Mouse (Mus musculus) megakaryocyte-erythroid progenitor cell, adult 5-6 weeks (primary cell): ENCODE measurements around the gene Ralgapa2. TPM values are rescaled to one million over a fixed set of nuclear protein-coding genes. Genes with fewer than 3 reads are reported as not detected.
A peak's percentile ranks its signal among the peaks of the same experiment; 100 is the strongest.

Source experiments
- ATAC-seq: replicated peaks from 2 replicates; pipeline ENCODE4 v1.8.0; 2016; ENCODE audit warnings: mild to moderate bottlenecking, inconsistent platforms; ENCODE audit not compliant: severe bottlenecking, poor library complexity, low FRiP score, low TSS enrichment
- total RNA-seq, 2 experiments: library from RNA; stranded (forward) in 1 of 2; stranded (reverse) in 1 of 2; fragments of 200-1000, 215-1000 nt in 1 of 2; fragments of >200 nt in 1 of 2; fragmentation: Nextera tagmentation in 1 of 2; gene quantifications; 2 replicates each; pipeline ENCODE4 v1.2.3; 2014 to 2017

Ralgapa2 gene
- total RNA-seq, 2 experiments from 2014 or later, result 11.4 to 27.1 TPM

DNA sequence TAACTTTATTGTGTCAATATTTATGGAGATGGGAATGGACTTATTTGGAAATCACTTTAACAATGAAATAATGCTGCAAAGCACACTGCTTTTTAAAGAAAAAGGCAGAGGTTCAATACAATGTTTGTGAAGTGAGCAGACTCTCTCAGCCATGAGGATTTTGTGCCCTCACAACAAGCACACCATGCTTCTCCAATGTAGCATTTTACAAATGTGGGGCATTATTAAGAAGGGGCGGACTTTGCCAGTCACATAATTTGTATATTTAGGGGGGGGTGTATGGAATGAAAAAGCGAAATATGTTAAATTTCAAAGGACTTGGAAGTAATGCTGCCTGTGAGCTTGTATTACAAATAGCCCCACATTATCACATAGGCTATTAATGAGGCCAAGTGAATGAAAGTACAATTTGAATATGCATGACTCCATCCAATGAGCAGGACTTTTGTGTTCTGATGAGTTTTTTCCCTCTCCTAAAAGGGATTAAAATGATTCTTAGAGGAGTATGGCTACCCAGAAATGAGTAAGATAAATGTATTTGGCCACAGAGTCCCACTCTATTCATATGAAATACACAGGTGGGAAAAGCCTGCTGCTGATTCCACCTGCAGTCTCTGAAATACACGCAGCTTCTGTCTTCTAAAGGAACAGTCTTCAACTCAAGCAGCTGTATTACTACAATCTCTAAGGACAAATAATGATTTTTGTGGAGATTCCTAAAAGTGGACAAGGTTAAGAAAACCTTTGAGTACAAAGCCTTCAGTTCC lies 187.8 kb downstream of the Ralgapa2 start:
- ATAC-seq, result no peak

GRCm38 (mm10) chr2:146323528-146323927 lies 188.6 kb downstream of the Ralgapa2 start:
- ATAC-seq, result no peak

- ATAC-seq, result no peak
Observed at GRCm38 (mm10) chr2:146322770-146323169, 189.4 kb downstream of the Ralgapa2 start.

- no peak for ATAC-seq
Observed at GRCm38 (mm10) chr2:146322019-146322418, 190.1 kb downstream of the Ralgapa2 start.

DNA sequence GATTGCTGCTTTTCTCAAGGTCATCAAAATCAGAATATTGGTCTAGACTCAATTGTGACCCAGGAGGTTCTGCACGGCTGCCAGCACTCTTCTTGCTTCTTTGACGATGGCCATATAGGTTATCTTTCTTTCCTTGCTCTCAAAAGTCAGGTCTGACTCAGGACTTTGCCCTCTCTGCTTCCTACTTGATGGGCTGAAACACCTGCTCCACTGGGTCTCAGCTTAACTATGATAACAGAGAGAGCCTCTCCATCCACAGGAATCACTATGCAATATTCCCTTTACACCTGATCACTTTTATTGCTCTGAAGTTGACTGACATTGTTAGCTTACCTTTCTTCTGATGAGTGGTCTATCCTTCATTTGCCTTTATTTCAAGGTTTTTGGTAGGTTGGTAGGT lies 191.5 kb downstream of the Ralgapa2 start:
- no peak for ATAC-seq

DNA sequence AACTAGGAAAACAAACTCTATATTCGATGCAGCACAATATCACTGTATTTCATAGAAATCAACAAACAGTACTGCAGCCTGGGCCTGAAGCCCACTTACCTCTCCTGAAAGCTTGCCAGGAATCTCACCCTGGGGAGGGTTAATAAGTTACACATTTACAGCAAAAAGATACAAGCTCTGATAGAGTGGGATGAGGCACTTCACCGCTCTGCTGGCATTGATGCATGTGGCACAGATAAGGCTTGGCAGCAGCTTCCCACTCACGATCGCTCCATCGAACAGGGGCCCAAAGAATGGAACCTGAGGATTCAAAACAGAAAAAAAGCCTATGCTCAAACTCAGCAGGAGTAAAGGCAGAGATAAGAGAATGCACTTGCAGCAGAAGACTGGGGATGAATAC lies 197.4 kb downstream of the Ralgapa2 start:
- ATAC-seq, result peak; percentile 49; the same call in 1 of the 2 replicates

DNA sequence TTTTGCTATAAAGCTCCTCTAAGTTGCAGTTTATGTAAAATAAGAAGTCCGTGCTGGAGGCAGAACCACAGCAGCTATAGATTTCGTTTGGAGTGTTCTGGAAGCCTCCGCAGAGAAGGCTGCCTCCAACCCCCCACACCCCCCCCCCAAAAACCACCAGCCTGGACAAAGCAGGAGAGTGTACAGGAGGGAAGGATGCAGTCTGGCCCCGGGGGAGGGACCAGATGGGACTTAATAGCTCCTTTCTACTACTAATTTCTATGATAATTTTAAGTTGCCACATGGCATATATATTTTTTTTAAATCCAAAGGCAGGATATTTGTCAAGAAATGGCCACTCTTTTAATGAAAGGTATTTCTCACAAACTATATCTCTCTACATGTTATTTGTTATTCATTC lies 198.3 kb downstream of the Ralgapa2 start:
- ATAC-seq, result no peak

DNA sequence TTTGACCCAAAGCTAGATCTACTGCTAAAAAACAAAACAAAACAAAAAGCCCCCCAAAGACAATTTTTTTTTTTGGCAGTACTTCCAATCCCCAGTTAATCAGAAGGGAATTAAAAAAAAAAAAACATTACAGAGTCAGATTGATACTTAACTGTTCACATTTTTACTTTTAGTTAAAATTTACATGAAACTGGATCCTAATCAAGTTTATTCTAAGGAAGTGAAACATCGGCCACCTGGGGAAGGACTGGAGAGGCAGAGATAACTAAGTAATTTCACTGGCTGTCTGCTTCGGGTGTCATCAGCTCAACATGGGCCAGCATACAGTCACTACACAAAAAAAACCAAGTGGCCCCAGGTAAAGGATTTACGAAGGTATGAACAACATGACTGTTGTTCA lies 201.4 kb downstream of the Ralgapa2 start:
- ATAC-seq, result no peak

DNA sequence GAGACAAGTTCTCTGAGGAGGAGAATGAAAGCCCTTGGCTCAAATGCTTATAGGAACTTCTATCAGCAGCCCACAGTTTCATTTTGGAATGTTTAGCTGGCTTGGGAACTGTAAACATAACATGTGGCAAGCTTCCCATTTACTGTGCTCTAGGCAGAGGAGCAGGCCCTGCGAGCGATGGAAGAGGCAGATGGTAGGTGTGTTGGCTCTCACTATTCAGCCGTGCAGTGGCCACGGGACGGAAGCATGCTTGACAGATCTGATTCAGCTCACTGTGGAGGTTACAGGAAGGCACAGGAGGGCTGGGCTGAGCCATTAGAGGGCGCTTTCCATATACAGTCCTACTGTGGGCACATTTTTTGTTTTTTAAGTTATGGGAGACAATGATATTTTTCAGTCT lies 201.9 kb downstream of the Ralgapa2 start:
- ATAC-seq, result peak; percentile 84

- no peak for ATAC-seq
Observed at GRCm38 (mm10) chr2:146309413-146309812, 202.7 kb downstream of the Ralgapa2 start.

DNA sequence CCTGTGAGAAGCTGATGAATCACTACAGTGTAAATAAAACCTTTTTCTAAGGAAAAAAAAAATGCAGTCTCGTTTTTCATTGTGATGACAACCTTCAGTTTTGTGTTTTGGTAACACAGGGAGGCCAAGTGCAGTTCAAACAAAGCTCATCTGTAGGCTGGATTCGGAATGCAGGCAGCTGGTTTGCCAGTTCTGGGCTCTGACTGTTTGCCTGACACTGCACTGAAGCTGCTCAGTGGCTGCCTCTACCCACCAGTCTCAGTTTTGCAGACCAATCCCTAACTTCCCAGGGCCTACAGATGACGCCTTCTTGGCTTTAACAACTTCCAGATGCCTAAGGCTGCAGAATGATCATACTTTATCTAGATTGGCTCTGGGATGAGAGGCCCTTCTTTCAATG lies 205.1 kb downstream of the Ralgapa2 start:
- ATAC-seq, result no peak

- no peak for ATAC-seq
Observed at GRCm38 (mm10) chr2:146302094-146302699, 209.9 kb downstream of the Ralgapa2 start.

- ATAC-seq, result no peak
Observed at GRCm38 (mm10) chr2:146300500-146301020, 211.6 kb downstream of the Ralgapa2 start.

GRCm38 (mm10) chr2:146299841-146300460 lies 212.2 kb downstream of the Ralgapa2 start:
- ATAC-seq, result no peak

DNA sequence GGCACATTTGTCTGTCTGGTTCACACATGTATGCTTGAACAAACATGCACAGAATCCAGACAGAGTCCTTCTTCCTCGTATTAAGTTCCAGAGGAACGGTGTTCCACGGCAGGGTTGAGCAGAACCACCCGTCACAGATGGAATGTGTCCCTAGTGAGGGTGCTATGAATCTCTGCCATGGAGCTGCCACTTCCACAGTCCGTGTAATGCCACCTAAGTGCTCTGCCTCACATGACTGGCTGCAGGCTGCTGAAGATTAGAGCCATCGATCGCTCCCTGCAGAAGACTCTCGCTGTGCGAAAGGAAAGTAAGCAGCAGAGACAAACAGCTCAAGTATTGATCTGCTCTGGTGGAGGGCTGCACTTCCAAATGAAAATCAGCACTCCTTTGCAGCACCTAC lies 218.6 kb downstream of the Ralgapa2 start:
- no peak for ATAC-seq

DNA sequence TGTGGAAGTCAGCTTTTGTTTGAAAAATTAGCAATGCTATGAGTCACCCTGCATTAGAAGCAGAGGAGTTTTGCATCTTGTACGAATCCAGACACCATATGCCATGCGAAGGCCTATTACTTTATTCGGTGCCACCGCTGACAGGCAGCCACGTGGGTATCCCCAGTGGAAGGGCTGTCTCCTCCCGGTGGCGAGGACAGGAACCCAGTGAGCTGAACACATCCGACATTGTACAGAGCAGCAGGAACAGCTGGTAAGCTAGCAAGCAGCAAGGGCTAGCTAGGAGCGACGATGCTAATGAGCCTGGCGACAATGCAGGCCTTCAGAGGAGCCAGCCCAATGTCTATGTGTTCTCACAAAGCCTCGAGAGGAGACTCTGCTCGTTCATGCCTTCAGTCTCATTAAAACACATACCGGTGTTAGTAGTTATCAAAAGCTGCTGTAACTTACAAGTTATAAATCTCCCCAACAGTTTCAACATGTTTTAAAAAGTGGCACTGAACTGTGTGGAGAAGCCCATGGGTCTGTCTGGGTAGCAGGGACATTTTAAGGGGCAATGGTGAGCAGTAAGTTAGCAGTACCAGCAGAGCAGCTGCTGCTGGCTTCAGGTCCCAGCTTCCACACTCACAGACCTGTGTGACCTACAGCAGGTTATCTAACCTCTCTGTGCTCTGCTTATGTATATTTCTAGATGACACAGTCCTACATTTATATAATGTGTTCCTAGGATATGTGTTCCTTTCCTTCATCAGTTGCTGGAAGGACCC lies 221.1 kb downstream of the Ralgapa2 start:
- ATAC-seq, result no peak

GRCm38 (mm10) chr2:146290366-146290765 lies 221.8 kb downstream of the Ralgapa2 start:
- no peak for ATAC-seq

- no peak for ATAC-seq
Observed at GRCm38 (mm10) chr2:146289394-146289793, 222.8 kb downstream of the Ralgapa2 start.

DNA sequence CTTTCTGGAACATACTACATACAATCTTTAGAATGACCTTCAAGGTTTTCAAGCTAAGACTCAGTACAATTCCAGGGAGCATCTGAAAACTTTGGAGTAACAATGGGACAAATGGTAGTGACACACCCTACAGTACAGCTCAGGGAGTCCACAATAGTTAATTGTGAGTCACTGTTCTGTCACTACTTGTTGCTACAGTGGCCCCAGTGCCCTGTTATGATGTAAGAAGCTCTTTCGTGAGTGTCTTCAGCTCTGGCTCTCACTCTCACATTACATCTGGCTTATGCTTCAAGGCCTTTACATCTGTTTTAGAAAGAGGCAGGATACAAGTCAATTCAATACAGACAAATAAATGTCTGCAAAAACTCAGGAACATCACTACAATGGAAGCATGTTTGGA lies 223.8 kb downstream of the Ralgapa2 start:
- ATAC-seq, result no peak

DNA sequence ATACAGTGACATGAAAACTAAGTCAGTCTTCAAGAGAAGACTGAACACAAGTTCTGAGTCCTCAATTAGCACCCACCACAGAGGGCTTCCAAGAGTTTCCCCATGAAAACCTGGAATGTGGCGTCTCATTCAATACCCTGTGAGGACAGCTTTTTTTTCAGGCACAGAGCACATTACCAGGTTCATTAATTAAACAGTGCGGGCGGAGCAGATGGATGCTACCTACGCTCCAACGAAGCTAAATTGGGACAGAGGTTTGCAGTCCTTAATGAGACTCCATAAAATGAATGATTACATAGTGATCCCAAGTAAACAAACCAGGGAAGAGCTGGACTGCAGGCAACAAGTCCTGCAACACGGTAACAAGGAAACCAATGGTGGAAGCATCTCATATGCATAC lies 224.6 kb downstream of the Ralgapa2 start:
- ATAC-seq, result no peak
